Mouse (Mus musculus) right cerebral cortex, adult 18-20 months (tissue): ENCODE measurements around the gene Fam208b.
"Not testable (repeated sequence)": the region's sequence is repeated elsewhere in the genome, so short reads cannot be mapped to it uniquely, and the experiment has no call there.

Experiments used
- DNase-seq: peaks from one replicate; pipeline ENCODE4 v3.0.0; 2022; ENCODE audit warnings: mixed read lengths

The Fam208b gene

GRCm38 (mm10) chr13:3563130-3563529 lies 47.8 kb downstream of the Fam208b start:
- DNase-seq, result no peak

GRCm38 (mm10) chr13:3547856-3548255 lies 63.1 kb downstream of the Fam208b start:
- no peak for DNase-seq

- no peak for DNase-seq
These were observed 63.5 kb downstream of the Fam208b start for GRCm38 (mm10) chr13:3547410-3547809.

GRCm38 (mm10) chr13:3544925-3545324 lies 66.0 kb downstream of the Fam208b start:
- no peak for DNase-seq

DNA sequence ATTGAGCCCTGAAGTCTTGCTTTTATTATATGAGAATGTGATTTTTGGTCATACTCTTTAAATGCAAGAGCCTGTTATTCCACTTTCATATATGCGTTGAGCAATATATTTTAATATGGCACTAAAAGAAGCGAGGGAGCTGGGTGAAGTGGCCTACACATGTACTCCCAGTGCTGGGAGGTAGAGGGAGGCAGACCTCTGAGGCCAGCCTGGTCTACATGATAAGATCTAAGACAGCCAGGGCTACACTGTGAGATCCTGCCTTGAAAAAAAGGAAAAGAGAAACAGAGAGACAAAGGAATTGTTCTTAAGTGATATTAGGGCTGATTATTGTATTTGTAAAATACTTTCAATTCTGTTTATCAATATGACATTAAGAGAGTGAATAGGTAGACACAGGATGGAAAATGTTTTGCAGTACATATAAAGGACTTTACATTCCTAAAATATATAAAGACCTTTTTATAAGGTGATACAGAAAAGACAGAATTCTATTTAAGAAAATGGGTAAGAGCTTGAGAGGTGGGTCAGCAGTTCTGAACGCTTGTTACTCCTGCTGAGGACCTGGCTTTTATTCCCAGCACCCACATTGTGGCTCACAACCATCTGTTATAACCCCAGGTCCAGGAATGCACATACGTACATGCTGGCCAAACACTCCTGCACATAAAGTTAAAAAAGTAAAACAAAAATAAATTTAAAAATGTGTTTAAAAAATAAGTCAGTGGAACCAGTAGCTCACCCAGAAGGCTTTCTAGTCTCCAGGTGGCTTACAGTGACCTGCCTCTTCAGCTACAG lies 66.6 kb downstream of the Fam208b start:
- DNase-seq, result no peak

- no peak for DNase-seq
These were observed 69.6 kb downstream of the Fam208b start for GRCm38 (mm10) chr13:3541159-3541782.

- DNase-seq, result no peak
These were observed 70.7 kb downstream of the Fam208b start for GRCm38 (mm10) chr13:3540166-3540565.

DNA sequence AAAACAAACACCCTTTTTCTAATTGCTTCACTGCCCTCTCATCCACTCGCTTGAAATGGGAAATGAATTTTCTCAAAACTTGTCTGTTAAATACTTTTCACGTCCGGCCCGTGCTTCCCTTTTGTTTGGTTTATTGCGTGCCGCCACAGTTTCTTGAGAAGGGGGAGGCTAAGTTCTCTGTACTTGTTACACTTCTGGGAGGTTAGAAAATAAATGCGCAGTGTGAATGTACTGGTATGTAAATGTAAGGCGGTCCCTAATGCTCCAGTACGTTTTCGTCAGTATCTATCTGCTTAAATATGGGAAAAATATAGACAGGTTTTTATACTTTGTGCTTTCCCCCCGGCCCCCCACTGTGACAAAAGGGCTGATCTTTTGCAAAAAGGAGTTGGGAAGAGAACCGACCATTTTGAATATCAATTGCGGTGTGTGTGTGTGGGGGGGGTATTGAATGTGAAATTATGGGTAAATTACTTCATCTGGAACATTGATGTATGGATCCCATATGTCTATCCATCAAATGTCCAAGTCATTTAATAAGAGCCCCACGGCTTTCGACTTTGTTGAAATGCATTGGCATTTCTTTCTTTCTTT lies 71.8 kb downstream of the Fam208b start:
- no peak for DNase-seq

DNA sequence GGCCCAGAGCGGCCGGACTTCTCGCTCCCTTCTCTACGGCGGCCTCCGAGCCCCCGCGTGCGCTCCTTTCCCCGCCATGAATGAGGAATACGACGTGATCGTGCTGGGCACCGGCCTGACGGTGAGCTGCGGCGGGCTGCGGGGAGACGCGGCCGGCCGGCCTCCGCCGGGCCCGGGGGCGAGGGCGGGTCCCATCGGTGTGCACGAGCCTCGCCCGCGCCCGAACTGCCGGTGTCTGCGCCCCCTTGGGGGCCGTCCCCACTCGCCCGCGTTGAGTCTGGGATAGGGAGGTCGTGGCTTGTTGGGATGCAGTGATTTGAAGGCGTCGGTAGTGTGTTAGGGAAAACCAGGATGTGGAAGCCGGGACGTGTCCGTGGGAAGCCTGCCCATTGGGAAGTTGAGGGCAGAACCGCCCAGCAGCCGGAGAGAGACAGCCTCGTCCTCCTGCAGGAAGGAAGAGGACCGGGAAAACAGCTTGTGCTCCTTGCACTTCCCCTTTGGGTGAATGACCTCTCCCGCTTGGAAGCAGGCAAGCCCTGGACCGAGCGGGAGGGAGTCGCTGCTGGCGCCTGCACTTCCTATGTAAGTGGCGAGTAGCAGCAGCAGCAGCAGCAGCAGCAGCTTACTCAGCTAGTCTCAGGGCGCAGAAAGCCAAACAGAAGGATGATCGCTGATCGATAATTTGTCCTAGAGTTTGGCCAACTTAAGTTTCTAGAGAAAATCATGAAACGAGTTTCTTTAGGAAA lies 72.5 kb downstream of the Fam208b start:
- peak; percentile 69 for DNase-seq

DNA sequence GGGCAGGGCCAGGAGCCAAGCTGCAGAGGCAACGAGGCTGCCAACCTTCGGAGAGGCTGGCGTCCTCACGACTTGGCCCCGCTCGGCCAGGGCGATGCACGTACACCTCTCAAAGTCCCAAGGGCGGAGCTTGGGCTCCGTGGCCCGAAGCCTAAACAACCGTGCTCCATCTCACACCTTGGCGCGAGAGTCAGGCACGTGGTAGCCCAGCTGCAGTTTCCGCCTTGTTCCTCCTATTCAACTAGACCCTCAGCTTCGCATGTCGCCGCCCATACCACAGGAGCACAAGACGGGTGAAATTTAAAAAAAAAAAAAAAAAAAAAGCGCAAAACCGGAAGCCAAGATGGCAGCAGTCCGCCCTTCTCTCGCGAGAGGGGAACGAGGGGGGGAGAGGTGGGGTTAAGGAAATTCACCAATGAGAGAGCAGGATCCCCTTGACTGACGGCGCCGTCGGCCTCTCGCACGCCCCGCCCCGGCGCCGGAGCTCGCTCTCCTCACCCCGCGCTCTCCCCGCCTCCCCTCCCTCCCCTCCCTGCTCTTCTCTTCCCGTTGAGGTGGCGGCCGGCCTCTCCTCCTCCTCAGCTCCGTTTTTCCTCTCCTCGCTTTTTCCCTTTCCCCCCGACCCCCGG lies 73.2 kb downstream of the Fam208b start, which contains the start of gene Gdi2:
Gene Gdi2, plus strand, starts transcription at position 470 of the 629 bp plus-strand sequence.
- peak; percentile 95 for DNase-seq

DNA sequence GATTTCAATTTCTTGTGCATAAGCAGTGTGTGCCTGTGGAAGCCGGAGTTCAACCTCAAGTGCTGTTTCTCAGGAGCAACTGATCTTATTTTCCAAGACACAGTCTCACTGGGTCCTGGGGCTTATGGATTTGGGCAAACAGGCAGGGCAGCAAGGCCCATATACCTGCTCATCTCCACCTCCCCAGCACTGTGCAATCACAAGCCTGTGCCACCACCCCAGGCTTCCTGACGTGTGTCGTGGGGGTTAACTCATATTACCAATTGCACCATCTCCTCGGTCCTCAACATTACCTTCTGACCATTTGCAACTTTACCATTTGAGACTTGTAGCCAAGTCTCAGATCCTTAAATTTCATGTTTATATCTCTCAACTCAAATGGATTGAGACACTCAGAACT lies 76.8 kb downstream of the Fam208b start:
- DNase-seq, result no peak

GRCm38 (mm10) chr13:3532451-3532850 lies 78.5 kb downstream of the Fam208b start:
- no peak for DNase-seq

GRCm38 (mm10) chr13:3531692-3532320 lies 79.1 kb downstream of the Fam208b start:
- no peak for DNase-seq

- DNase-seq, result not testable (repeated sequence)
These were observed 79.7 kb downstream of the Fam208b start for GRCm38 (mm10) chr13:3531176-3531575.

DNA sequence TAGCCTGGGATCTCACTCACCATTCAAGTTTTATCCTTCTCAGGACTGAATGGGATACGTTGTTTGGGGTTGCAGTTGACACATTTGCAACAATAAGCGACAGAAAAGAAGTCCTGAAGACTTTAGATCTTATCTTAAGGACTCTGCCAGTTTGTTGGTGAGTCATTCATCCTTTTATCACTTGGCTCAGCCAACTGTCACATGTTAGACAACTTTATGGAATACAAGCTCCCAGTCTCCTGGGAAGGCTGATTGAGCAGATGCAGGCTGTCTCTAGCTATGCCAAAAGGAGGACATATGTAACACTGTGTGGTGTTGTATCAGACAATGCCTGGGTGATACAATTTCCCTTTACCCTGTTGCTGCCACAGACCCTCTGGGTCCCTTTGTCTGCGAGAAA lies 80.5 kb downstream of the Fam208b start:
- no peak for DNase-seq

GRCm38 (mm10) chr13:3526328-3526727 lies 84.6 kb downstream of the Fam208b start:
- DNase-seq, result no peak

GRCm38 (mm10) chr13:3525611-3526051 lies 85.3 kb downstream of the Fam208b start:
- DNase-seq, result no peak

DNA sequence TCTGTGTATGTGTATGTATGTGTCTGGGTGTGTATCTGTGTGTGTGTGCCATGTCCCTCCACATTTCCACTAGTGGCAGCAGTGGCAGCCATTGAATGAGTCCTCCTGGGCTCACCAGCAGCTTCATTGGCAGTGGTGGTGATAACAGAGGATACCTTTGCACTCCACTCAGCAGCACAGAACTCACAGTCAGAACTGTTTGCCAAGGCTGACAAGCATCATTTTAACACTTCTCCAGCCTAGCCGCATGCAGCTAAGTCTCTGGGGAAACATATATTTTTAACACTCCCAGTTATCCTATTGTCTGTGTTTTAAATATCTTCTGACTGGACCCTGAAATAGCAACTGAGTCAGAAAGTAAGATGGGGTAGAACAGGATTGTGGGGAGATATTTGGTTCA lies 87.0 kb downstream of the Fam208b start:
- no peak for DNase-seq

DNA sequence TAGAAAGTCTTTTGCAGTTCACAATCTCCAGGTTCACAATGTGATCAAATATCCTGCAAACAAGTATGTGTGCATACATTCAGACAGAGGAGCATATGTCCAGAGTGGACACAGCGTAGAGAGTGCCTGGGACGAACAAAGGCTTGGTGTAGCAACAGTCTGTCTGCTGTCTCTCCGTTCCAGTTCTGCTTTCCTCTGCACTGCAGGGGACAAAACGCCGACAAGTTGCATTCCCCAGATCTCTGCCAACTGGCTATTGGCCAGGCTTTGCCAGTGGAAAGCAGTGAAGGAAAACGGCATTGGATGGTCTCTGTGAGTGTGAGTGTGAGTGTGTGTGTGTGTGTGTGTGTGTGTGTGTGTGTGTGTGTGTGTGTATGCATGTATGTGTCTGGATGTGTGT lies 87.4 kb downstream of the Fam208b start:
- DNase-seq, result no peak

DNA sequence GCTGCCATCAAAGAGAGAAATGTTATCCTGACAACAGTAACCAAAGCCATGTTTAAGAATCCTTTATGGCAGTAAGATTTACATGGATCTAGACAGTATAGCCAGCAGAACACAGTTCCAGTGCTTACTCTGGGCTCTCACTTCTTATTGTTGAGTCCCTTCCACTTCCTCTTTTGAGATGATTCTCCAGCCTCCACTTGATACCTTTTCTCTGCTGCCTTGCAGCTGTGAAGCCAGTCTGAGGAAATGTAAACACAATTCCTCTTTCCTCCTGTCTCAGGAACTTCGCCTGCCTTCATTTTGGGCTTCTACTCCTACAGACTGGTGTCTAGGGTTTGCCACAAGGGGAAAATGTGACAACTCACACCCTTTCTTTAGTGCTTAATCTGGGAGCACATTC lies 90.9 kb downstream of the Fam208b start:
- DNase-seq, result not testable (repeated sequence)

GRCm38 (mm10) chr13:3519357-3519756 lies 91.6 kb downstream of the Fam208b start:
- not testable (repeated sequence) for DNase-seq
